Mouse (Mus musculus): ENCODE measurements around the gene Mettl7b. TPM values are rescaled to one million over a fixed set of nuclear protein-coding genes. Genes with fewer than 3 reads are reported as not detected.

The Mettl7b gene
- polyA plus RNA-seq, 1 experiment from 2014 or later: 0.10 TPM

GRCm38 (mm10) chr10:128911430-128911829 is 49.4 kb downstream of the Mettl7b start:
- Histone ChIP-seq H3K4me3 (ENCODE audit: low read depth, low read length) (no peak overlapping the region), H3K9ac (replicated peaks; ENCODE audit: low read depth) (no peak overlapping the region), H3K4me1 (ENCODE audit: insufficient read depth, low read depth, low read length) (peaks cover 6% of the 10 kb centered on the region; the same call in 1 of the 2 replicates), H3K27me3 (replicated peaks; ENCODE audit: insufficient read depth, low read length) (no peaks in the 10 kb centered on the region), H3K4me2 (replicated peaks; ENCODE audit: low read depth, low read length) (peak overlapping the region; percentile 76; the same call in 1 of the 2 replicates), H3K9me3 (ENCODE audit: low read length) (no peaks in the 10 kb centered on the region), H3K27ac (ENCODE audit: low read length) (no peak overlapping the region), H3K36me3 (ENCODE audit: insufficient read depth, low read length) (peaks cover 7% of the 10 kb centered on the region; the same call in 1 of the 2 replicates)
- DNase-seq (ENCODE audit: low spot score) (no peak), ATAC-seq (no peak)
- no peak for TF ChIP-seq EP300 (IDR thresholded peaks at IDR 0.05)
- no peak for TF ChIP-seq CTCF (IDR thresholded peaks at IDR 0.05)
- 83% methylated on average over 6 of the region's 6 CpGs for WGBS

GRCm38 (mm10) chr10:128910066-128910841 is 50.5 kb downstream of the Mettl7b start:
- ATAC-seq (peak; percentile 46), DNase-seq (ENCODE audit: low spot score) (peak; percentile 60)
- Histone ChIP-seq H3K9ac (replicated peaks; ENCODE audit: low read depth) (peak overlapping the region; percentile 81), H3K4me3 (ENCODE audit: low read depth, low read length) (peak overlapping the region; percentile 86), H3K9me3 (ENCODE audit: low read length) (no peaks in the 10 kb centered on the region), H3K27ac (ENCODE audit: low read length) (peak overlapping the region; percentile 92), H3K4me2 (replicated peaks; ENCODE audit: low read depth, low read length) (peak overlapping the region; percentile 76), H3K36me3 (ENCODE audit: insufficient read depth, low read length) (peaks cover 3% of the 10 kb centered on the region; the same call in 1 of the 2 replicates), H3K27me3 (replicated peaks; ENCODE audit: insufficient read depth, low read length) (no peaks in the 10 kb centered on the region), H3K4me1 (ENCODE audit: insufficient read depth, low read depth, low read length) (peaks cover 6% of the 10 kb centered on the region; the same call in 1 of the 2 replicates)
- TF ChIP-seq CTCF (IDR thresholded peaks at IDR 0.05) (no peak), EP300 (IDR thresholded peaks at IDR 0.05) (no peak)
- WGBS: 1% methylated on average over 40 of the region's 66 CpGs

GRCm38 (mm10) chr10:128909567-128910028 is 51.2 kb downstream of the Mettl7b start:
- H3K4me2 ChIP-seq (replicated peaks; ENCODE audit: low read depth, low read length): peak overlapping the region; percentile 76
- peaks cover 3% of the 10 kb centered on the region; the same call in 1 of the 2 replicates for H3K36me3 ChIP-seq (ENCODE audit: insufficient read depth, low read length)
- H3K4me1 ChIP-seq (ENCODE audit: insufficient read depth, low read depth, low read length): peaks cover 6% of the 10 kb centered on the region; the same call in 1 of the 2 replicates
- H3K4me3 ChIP-seq (ENCODE audit: low read depth, low read length): peak overlapping the region; percentile 86
- H3K9me3 ChIP-seq (ENCODE audit: low read length): no peaks in the 10 kb centered on the region
- H3K27me3 ChIP-seq (replicated peaks; ENCODE audit: insufficient read depth, low read length): no peaks in the 10 kb centered on the region
- 0% methylated on average over 14 of the region's 41 CpGs for WGBS
- TF ChIP-seq EP300 (IDR thresholded peaks at IDR 0.05) (no peak; the same call in 1 of the 2 replicates), CTCF (IDR thresholded peaks at IDR 0.05) (no peak)
- peak overlapping the region; percentile 92 for H3K27ac ChIP-seq (ENCODE audit: low read length)
- peak; percentile 94 for ATAC-seq
- DNase-seq (ENCODE audit: low spot score): peak; percentile 95
- H3K9ac ChIP-seq (replicated peaks; ENCODE audit: low read depth): peak overlapping the region; percentile 81

- H3K4me3 ChIP-seq (ENCODE audit: low read depth, low read length): peak overlapping the region; percentile 86
- DNase-seq (ENCODE audit: low spot score) (peak; percentile 42), ATAC-seq (peak; percentile 1; the same call in 1 of the 2 replicates)
- 56% methylated on average over 13 of the region's 13 CpGs for WGBS
- H3K4me2 ChIP-seq (replicated peaks; ENCODE audit: low read depth, low read length): peak overlapping the region; percentile 76
- peak overlapping the region; percentile 81 for H3K9ac ChIP-seq (replicated peaks; ENCODE audit: low read depth)
- TF ChIP-seq EP300 (IDR thresholded peaks at IDR 0.05) (no peak), CTCF (IDR thresholded peaks at IDR 0.05) (no peak)
- H3K36me3 ChIP-seq (ENCODE audit: insufficient read depth, low read length): 0 out of 2 replicates have a peak, but pooled peaks cover under 1% of the 10 kb centered on the region
- no peaks in the 10 kb centered on the region for H3K9me3 ChIP-seq (ENCODE audit: low read length)
- peak overlapping the region; percentile 92 for H3K27ac ChIP-seq (ENCODE audit: low read length)
- H3K4me1 ChIP-seq (ENCODE audit: insufficient read depth, low read depth, low read length): peaks cover 6% of the 10 kb centered on the region; the same call in 1 of the 2 replicates
- no peaks in the 10 kb centered on the region for H3K27me3 ChIP-seq (replicated peaks; ENCODE audit: insufficient read depth, low read length)
Observed at GRCm38 (mm10) chr10:128908778-128909448, 51.9 kb downstream of the Mettl7b start.

Other genes starting within 250 kb of the Mettl7b start
- gene Dgka, start 216.1 kb downstream of the Mettl7b start, polyA plus RNA-seq (2015; fragmentation: Nextera tagmentation; extraction: Ambion mirVana): 16.8 and 17.9 TPM in 2 replicates
- gene Pym1, start 213.1 kb downstream of the Mettl7b start, polyA plus RNA-seq (2015; fragmentation: Nextera tagmentation; extraction: Ambion mirVana): 23.4 and 24.9 TPM in 2 replicates
- 8.2 and 9.8 TPM in 2 replicates for gene Mmp19, start 170.1 kb downstream of the Mettl7b start, polyA plus RNA-seq (2015; fragmentation: Nextera tagmentation; extraction: Ambion mirVana)
- gene Dnajc14, start 156.9 kb downstream of the Mettl7b start, polyA plus RNA-seq (2015; fragmentation: Nextera tagmentation; extraction: Ambion mirVana): 44.0 and 51.9 TPM in 2 replicates
- gene Tmem198b, start 156.6 kb downstream of the Mettl7b start, polyA plus RNA-seq (2015; fragmentation: Nextera tagmentation; extraction: Ambion mirVana): 13.6 and 13.8 TPM in 2 replicates
- gene Sarnp, start 143.7 kb downstream of the Mettl7b start, polyA plus RNA-seq (2015; fragmentation: Nextera tagmentation; extraction: Ambion mirVana): 113 and 119 TPM in 2 replicates
- gene Ormdl2, start 139.3 kb downstream of the Mettl7b start, polyA plus RNA-seq (2015; fragmentation: Nextera tagmentation; extraction: Ambion mirVana): 59.8 and 62.1 TPM in 2 replicates
- 1.6 and 2.1 TPM in 2 replicates for gene Gdf11, start 69.3 kb downstream of the Mettl7b start, polyA plus RNA-seq (2015; fragmentation: Nextera tagmentation; extraction: Ambion mirVana)
- gene Cd63, start 60.0 kb downstream of the Mettl7b start, polyA plus RNA-seq (2015; fragmentation: Nextera tagmentation; extraction: Ambion mirVana): 761 and 764 TPM in 2 replicates
- 13.2 and 16.7 TPM in 2 replicates for gene Rdh5, start 38.1 kb downstream of the Mettl7b start, polyA plus RNA-seq (2015; fragmentation: Nextera tagmentation; extraction: Ambion mirVana)
- gene Bloc1s1, start 37.0 kb downstream of the Mettl7b start, polyA plus RNA-seq (2015; fragmentation: Nextera tagmentation; extraction: Ambion mirVana): 228 and 243 TPM in 2 replicates
- gene Itga7, start 27.2 kb downstream of the Mettl7b start, polyA plus RNA-seq (2015; fragmentation: Nextera tagmentation; extraction: Ambion mirVana): 14.6 and 20.7 TPM in 2 replicates
- not detected in 2 replicates for gene Olfr9, start 28.4 kb upstream of the Mettl7b start, polyA plus RNA-seq (2015; fragmentation: Nextera tagmentation; extraction: Ambion mirVana)
- not detected in 2 replicates for gene Olfr763, start 49.8 kb upstream of the Mettl7b start, polyA plus RNA-seq (2015; fragmentation: Nextera tagmentation; extraction: Ambion mirVana)
- not detected in 2 replicates for gene Olfr764-ps1, start 78.9 kb upstream of the Mettl7b start, polyA plus RNA-seq (2015; fragmentation: Nextera tagmentation; extraction: Ambion mirVana)
- not detected in 2 replicates for gene Olfr765, start 89.0 kb upstream of the Mettl7b start, polyA plus RNA-seq (2015; fragmentation: Nextera tagmentation; extraction: Ambion mirVana)
- not detected in 2 replicates for gene Olfr766-ps1, start 108.0 kb upstream of the Mettl7b start, polyA plus RNA-seq (2015; fragmentation: Nextera tagmentation; extraction: Ambion mirVana)
- gene Olfr767, start 121.9 kb upstream of the Mettl7b start, polyA plus RNA-seq (2015; fragmentation: Nextera tagmentation; extraction: Ambion mirVana): not detected in 2 replicates
- not detected in 2 replicates for gene Olfr768, start 138.4 kb upstream of the Mettl7b start, polyA plus RNA-seq (2015; fragmentation: Nextera tagmentation; extraction: Ambion mirVana)
- not detected in 2 replicates for gene Olfr769, start 156.9 kb upstream of the Mettl7b start, polyA plus RNA-seq (2015; fragmentation: Nextera tagmentation; extraction: Ambion mirVana)
- gene Olfr770, start 178.0 kb upstream of the Mettl7b start, polyA plus RNA-seq (2015; fragmentation: Nextera tagmentation; extraction: Ambion mirVana): not detected in 2 replicates
- not detected in 2 replicates for gene Olfr771, start 203.8 kb upstream of the Mettl7b start, polyA plus RNA-seq (2015; fragmentation: Nextera tagmentation; extraction: Ambion mirVana)
- gene Olfr772, start 216.9 kb upstream of the Mettl7b start, polyA plus RNA-seq (2015; fragmentation: Nextera tagmentation; extraction: Ambion mirVana): not detected in 2 replicates
- gene Olfr773, start 226.4 kb upstream of the Mettl7b start, polyA plus RNA-seq (2015; fragmentation: Nextera tagmentation; extraction: Ambion mirVana): not detected in 2 replicates